Mouse (Mus musculus): ENCODE results near the gene Arl8a. TPM values are rescaled to one million over a fixed set of nuclear protein-coding genes. Genes with fewer than 3 reads are reported as not detected.

Arl8a gene
- polyA plus RNA-seq, 1 experiment: 44.9 TPM

- Histone ChIP-seq H3K4me3 (replicated peaks; ENCODE audit: control insufficient read depth, low read depth, low read length) (no peak overlapping the region), H3K4me1 (ENCODE audit: control insufficient read depth, insufficient read depth, low read length) (no peaks in the 10 kb centered on the region), H3K27ac (ENCODE audit: control insufficient read depth, insufficient read depth, low read depth, low read length, poor library complexity) (no peak overlapping the region)
- TF ChIP-seq POLR2A (IDR thresholded peaks at IDR 0.05; ENCODE audit: borderline replicate concordance, control insufficient read depth, low read depth, low read length): no peak
- no peak for TF ChIP-seq CTCF (IDR thresholded peaks at IDR 0.05; ENCODE audit: control insufficient read depth, insufficient read depth, low read length)
- WGBS: 55% methylated on average over 12 of the region's 12 CpGs
Measured at GRCm38 (mm10) chr1:135204196-135205126, 57.8 kb downstream of the Arl8a start.

GRCm38 (mm10) chr1:135205257-135205656 is 58.6 kb downstream of the Arl8a start:
- Histone ChIP-seq H3K4me3 (replicated peaks; ENCODE audit: control insufficient read depth, low read depth, low read length) (no peak overlapping the region), H3K27ac (ENCODE audit: control insufficient read depth, insufficient read depth, low read depth, low read length, poor library complexity) (no peak overlapping the region), H3K4me1 (ENCODE audit: control insufficient read depth, insufficient read depth, low read length) (no peaks in the 10 kb centered on the region)
- TF ChIP-seq CTCF (IDR thresholded peaks at IDR 0.05; ENCODE audit: control insufficient read depth, insufficient read depth, low read length): no peak
- no peak for TF ChIP-seq POLR2A (IDR thresholded peaks at IDR 0.05; ENCODE audit: borderline replicate concordance, control insufficient read depth, low read depth, low read length)
- WGBS: 80% methylated on average over 4 of the region's 4 CpGs

Other genes with a start within 250 kb of the Arl8a start
- 7.8 and 17.8 TPM in 2 replicates for gene Ppp1r12b, start 190.9 kb upstream of the Arl8a start, polyA plus RNA-seq (2011; ENCODE audit: insufficient read depth, insufficient read length, low replicate concordance, missing spikeins)
- gene Ube2t, start 184.3 kb upstream of the Arl8a start, polyA plus RNA-seq (2011; ENCODE audit: insufficient read depth, insufficient read length, low replicate concordance, missing spikeins): 45.2 and 49.1 TPM in 2 replicates
- gene Lgr6, start 41.5 kb upstream of the Arl8a start, polyA plus RNA-seq (2011; ENCODE audit: insufficient read depth, insufficient read length, low replicate concordance, missing spikeins): not detected in 2 replicates
- gene Ptpn7, start 14.1 kb upstream of the Arl8a start, polyA plus RNA-seq (2011; ENCODE audit: insufficient read depth, insufficient read length, low replicate concordance, missing spikeins): 17.0 and 27.6 TPM in 2 replicates
- 0.67 TPM in 1 of 2 replicates, not detected in the other for gene Gpr37l1, start 20.9 kb downstream of the Arl8a start, polyA plus RNA-seq (2011; ENCODE audit: insufficient read depth, insufficient read length, low replicate concordance, missing spikeins)
- gene Elf3, start 111.7 kb downstream of the Arl8a start, polyA plus RNA-seq (2011; ENCODE audit: insufficient read depth, insufficient read length, low replicate concordance, missing spikeins): not detected in 2 replicates
- gene Rnpep, start 137.3 kb downstream of the Arl8a start, polyA plus RNA-seq (2011; ENCODE audit: insufficient read depth, insufficient read length, low replicate concordance, missing spikeins): 17.9 and 33.0 TPM in 2 replicates
- 30.9 and 32.7 TPM in 2 replicates for gene Timm17a, start 167.0 kb downstream of the Arl8a start, polyA plus RNA-seq (2011; ENCODE audit: insufficient read depth, insufficient read length, low replicate concordance, missing spikeins)
- not detected in 2 replicates for gene Lmod1, start 178.0 kb downstream of the Arl8a start, polyA plus RNA-seq (2011; ENCODE audit: insufficient read depth, insufficient read length, low replicate concordance, missing spikeins)
- 1.2 TPM in 1 of 2 replicates, not detected in the other for gene Shisa4, start 228.4 kb downstream of the Arl8a start, polyA plus RNA-seq (2011; ENCODE audit: insufficient read depth, insufficient read length, low replicate concordance, missing spikeins)

All from bone marrow, adult 2 months (tissue).